Mouse (Mus musculus): ENCODE results near the gene Simc1. TPM values are rescaled to one million over a fixed set of nuclear protein-coding genes. Genes with fewer than 3 reads are reported as not detected.

Gene Simc1
- polyA plus RNA-seq, 1 experiment from 2014 or later: 5.8 TPM

DNA sequence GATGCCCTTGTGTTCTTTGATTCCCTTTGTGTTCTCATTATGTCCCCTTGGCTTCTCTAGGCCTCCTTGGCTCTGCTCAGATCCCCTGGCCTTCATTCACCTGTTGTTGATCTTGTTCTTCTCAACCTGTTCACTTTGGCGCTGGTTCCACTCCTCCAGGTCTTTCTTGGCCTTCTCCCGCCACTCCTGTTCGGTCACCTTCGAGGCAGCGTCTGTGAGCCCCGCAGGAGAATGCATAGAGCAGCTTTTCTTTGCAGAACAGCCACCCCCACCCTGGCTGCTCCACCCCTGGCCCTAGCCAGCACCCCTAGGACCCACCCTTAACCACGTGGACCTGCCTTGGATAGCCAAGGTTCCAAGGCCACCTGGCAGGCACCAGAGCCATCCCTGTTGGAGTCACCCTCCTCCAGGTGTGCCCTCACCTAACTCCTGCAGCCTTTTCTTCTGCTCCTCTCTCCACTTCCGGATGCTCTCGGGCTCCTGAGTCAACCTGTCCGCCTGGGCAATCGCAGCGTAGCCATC lies 95.1 kb downstream of the Simc1 start:
- Histone ChIP-seq H3K36me3 (ENCODE audit: control insufficient read depth, insufficient read depth, low read length) (peaks cover 25% of the 10 kb centered on the region), H3K27ac (replicated peaks in 1 of 2; ENCODE audit: control insufficient read depth in 1 of 2, insufficient read depth in 1 of 2, low read depth in 2 of 2, low read length in 2 of 2) (no peak overlapping the region), H3K9ac (ENCODE audit: low read length) (no peak overlapping the region), H3K4me2 (ENCODE audit: low read length) (no peak overlapping the region), H3K27me3 (ENCODE audit: control insufficient read depth, insufficient read depth, low read length) (no peaks in the 10 kb centered on the region), H3K4me1 (ENCODE audit: control insufficient read depth in 2 of 2, insufficient read depth in 2 of 2, low read length in 2 of 2) (peaks cover 23 to 27% of the 10 kb centered on the region in 2 experiments), H3K4me3 (ENCODE audit: control insufficient read depth in 1 of 2, insufficient read depth in 1 of 2, low read depth in 1 of 2, low read length in 2 of 2) (no peak overlapping the region), H3K9me3 (ENCODE audit: control insufficient read depth, low read length) (no peaks in the 10 kb centered on the region)
- ATAC-seq (ENCODE audit: insufficient number of reproducible peaks, insufficient read depth, low FRiP score, low read depth): no peak
- 87% methylated on average over 12 of the region's 12 CpGs for WGBS

Small RNA genes lying within 50 kb of the gene (microRNA-seq; reads per million reads assigned to microRNA genes)
- not detected for gene Gm24195

Other genes starting within 250 kb of the Simc1 start
- gene Cplx2, start 132.4 kb upstream of the Simc1 start, polyA plus RNA-seq (2014; fragmentation: Nextera tagmentation; extraction: Ambion mirVana): 3.3 and 3.4 TPM in 2 replicates
- gene Thoc3, start 34.9 kb upstream of the Simc1 start, polyA plus RNA-seq (2014; fragmentation: Nextera tagmentation; extraction: Ambion mirVana): 88.2 and 92.7 TPM in 2 replicates
- gene 4833439L19Rik, start 61.7 kb downstream of the Simc1 start, polyA plus RNA-seq (2014; fragmentation: Nextera tagmentation; extraction: Ambion mirVana): 123 and 128 TPM in 2 replicates
- gene Arl10, start 71.2 kb downstream of the Simc1 start, polyA plus RNA-seq (2014; fragmentation: Nextera tagmentation; extraction: Ambion mirVana): 16.1 and 19.2 TPM in 2 replicates
- gene Nop16, start 86.3 kb downstream of the Simc1 start, polyA plus RNA-seq (2014; fragmentation: Nextera tagmentation; extraction: Ambion mirVana): 46.5 and 48.9 TPM in 2 replicates
- 318 and 319 TPM in 2 replicates for gene Higd2a, start 86.4 kb downstream of the Simc1 start, polyA plus RNA-seq (2014; fragmentation: Nextera tagmentation; extraction: Ambion mirVana)
- 37.9 and 45.0 TPM in 2 replicates for gene Cltb, start 107.6 kb downstream of the Simc1 start, polyA plus RNA-seq (2014; fragmentation: Nextera tagmentation; extraction: Ambion mirVana)
- 57.1 and 64.4 TPM in 2 replicates for gene Faf2, start 118.0 kb downstream of the Simc1 start, polyA plus RNA-seq (2014; fragmentation: Nextera tagmentation; extraction: Ambion mirVana)
- 52.1 and 60.2 TPM in 2 replicates for gene Rnf44, start 190.1 kb downstream of the Simc1 start, polyA plus RNA-seq (2014; fragmentation: Nextera tagmentation; extraction: Ambion mirVana)
- not detected in 2 replicates for gene Cdhr2, start 197.7 kb downstream of the Simc1 start, polyA plus RNA-seq (2014; fragmentation: Nextera tagmentation; extraction: Ambion mirVana)
- 0.08 and 0.12 TPM in 2 replicates for gene Gprin1, start 246.1 kb downstream of the Simc1 start, polyA plus RNA-seq (2014; fragmentation: Nextera tagmentation; extraction: Ambion mirVana)

Data from heart, embryonic 14.5 days (tissue).